Mouse (Mus musculus): Measurements from ENCODE around the gene Slc9c1.

Slc9c1 gene

GRCm38 (mm10) chr16:45625342-45625741 is 90.2 kb downstream of the Slc9c1 start:
- DNase-seq (ENCODE audit: low read depth, low spot score): no peak

GRCm38 (mm10) chr16:45629497-45630105 is 94.5 kb downstream of the Slc9c1 start:
- DNase-seq (ENCODE audit: low read depth, low spot score): no peak

- peak; percentile 50 for DNase-seq (ENCODE audit: low read depth, low spot score)
Observed at GRCm38 (mm10) chr16:45630347-45630960, 95.3 kb downstream of the Slc9c1 start.

DNA sequence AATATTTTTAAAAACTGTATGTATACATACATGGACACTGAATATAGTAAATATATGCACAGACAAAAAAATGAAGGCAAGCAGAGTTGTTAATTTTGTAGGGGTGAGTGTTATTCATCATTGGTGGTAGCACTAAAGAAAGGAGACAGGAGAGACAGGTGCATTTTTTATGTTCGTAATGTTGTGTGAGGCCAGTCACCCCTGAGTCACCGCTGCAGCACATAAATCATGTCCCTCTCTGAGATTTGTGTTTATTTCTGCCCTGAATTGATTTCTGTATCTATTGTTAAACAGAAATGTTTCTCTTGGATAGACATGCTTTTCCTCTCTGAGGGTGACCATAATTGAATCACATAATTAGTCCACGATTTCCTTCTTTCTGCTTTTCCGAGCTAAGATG is 97.3 kb downstream of the Slc9c1 start:
- no peak for DNase-seq (ENCODE audit: low read depth, low spot score)

DNA sequence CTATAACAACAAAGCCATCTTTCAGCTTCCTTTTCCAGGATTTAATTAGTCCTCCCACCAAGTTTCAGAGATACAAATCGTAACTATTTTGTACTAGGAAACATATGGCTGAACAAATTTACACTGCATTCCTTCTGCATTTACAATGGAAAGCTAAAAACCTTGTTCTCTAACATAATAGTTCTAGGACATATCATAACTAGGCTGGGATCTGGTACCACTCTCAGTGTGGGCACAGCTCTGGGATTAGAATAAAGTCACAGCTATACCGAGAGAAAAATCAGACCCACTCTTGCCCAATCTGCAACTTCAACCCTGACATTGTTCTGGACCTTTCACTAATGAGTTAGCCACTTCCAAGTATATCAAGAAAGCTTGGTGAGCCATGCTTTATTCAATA is 100.7 kb downstream of the Slc9c1 start:
- DNase-seq (ENCODE audit: low read depth, low spot score): no peak

DNA sequence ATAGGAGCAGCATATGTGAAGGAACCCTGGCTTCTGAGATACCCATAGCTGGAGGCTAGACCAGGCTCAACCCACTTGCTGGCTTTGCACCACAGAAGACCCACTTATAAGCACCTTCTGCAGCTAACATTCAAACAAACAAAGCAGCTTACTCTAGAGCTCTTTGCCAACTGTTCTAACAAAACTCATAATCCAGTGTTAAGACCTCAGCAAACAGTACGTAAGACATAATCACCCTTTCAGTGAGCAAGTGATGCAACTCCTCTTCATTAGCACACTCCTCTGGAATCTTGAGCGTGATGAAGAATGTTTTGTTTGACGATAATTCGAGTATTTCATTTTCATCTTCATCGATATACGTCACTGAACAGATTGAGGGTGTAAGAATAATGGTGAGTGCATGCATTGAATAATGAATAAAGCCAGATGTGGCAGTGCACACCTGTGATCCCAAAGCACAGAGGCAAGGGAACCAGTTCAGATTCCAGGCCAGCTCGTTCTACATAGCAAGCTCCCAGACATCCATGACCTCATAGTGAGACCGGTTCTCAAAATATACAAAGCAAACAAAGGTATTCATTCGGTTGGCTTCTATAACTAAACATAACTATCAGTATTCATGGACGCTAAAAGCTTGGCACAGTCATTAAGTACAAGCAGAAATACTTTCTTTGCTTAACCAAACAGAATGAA is 105.1 kb downstream of the Slc9c1 start:
- DNase-seq (ENCODE audit: low read depth, low spot score): no peak

DNA sequence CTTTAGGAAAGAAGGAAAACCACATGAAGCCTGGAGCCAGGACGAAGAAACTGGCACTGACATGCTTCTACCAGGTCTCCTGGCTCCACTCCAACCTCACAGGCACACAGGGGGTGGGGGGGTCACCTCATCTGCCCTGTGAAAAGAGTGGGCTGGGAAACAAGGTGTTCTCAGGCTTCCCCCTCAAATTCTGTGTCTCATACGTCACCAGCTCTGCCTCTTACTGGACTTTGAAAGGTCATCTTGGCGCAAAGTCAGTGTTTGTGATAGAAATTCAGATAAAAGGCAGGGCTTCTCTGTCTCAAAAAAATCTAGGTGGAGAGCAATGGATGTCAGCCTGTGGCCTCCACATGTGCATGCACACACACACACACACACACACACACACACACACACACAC is 106.2 kb downstream of the Slc9c1 start:
- no peak for DNase-seq (ENCODE audit: low read depth, low spot score)

DNA sequence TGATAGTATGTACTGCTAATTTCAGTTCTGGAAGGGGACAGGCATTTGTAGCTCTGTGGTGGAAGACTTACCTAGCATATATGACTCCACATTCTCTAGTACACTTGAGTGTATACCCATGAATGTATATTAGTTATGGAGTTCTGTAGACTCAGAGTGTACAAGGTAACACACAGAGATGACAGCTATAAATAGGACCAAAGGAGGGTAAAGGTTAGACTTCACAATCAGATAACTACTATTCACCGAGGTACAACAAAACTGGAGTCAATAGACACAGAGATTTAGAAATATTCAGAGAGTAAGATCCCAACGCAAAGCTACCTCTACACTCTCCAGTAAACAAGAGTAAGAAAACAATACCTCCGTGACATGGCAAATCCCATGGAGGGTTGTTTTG is 108.8 kb downstream of the Slc9c1 start:
- DNase-seq (ENCODE audit: low read depth, low spot score): no peak

DNA sequence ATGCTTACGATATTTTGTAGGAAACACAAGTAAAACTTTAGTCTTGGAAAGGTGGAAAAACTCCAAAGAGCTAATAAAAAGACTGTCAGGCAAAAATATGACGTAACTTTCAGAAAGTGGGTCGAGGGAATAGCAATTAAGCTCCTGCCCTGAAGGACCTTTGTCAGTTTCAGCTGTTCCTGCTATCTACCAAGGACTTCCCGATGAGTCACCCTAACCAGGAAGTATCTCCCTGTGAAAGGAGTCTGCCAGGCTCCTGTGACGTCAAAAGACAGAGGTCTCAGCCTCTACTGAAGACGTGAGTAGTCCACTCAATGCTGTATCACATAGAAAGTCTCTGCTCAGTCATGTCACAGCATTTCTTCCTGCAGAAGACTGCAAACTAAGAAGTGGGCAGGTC is 109.3 kb downstream of the Slc9c1 start:
- DNase-seq (ENCODE audit: low read depth, low spot score): peak; percentile 3

- no peak for DNase-seq (ENCODE audit: low read depth, low spot score)
Observed at GRCm38 (mm10) chr16:45651497-45651896, 116.4 kb downstream of the Slc9c1 start.

GRCm38 (mm10) chr16:45653009-45653933 is 118.2 kb downstream of the Slc9c1 start:
- DNase-seq (ENCODE audit: low read depth, low spot score): peak; percentile 18

- DNase-seq (ENCODE audit: low read depth, low spot score): peak; percentile 28
Observed at GRCm38 (mm10) chr16:45653934-45654332, 118.8 kb downstream of the Slc9c1 start, which contains the start of gene BC016579. Gene BC016579, minus strand, starts transcription at chr16:45654068.

DNA sequence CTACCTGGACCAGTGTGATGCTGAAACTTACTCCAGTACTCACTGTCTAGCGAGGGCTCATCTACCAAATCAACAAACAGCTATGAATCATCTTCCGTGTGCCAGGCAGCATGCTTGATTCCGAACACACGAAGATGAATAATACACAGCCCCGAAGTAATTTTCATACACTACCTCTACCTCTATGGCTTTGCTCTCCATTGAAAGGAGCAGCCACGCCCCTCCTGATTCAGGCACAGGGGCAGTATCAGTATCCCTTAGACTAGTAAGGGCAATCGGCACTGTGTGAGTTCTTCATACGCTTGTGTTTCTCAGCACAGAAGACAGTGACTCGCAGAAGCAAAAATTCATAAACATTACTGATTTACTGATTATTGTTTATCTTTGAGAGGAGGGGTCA is 119.4 kb downstream of the Slc9c1 start:
- no peak for DNase-seq (ENCODE audit: low read depth, low spot score)
